Mouse (Mus musculus): Measurements from ENCODE around the gene Sfn.

Sfn gene

DNA sequence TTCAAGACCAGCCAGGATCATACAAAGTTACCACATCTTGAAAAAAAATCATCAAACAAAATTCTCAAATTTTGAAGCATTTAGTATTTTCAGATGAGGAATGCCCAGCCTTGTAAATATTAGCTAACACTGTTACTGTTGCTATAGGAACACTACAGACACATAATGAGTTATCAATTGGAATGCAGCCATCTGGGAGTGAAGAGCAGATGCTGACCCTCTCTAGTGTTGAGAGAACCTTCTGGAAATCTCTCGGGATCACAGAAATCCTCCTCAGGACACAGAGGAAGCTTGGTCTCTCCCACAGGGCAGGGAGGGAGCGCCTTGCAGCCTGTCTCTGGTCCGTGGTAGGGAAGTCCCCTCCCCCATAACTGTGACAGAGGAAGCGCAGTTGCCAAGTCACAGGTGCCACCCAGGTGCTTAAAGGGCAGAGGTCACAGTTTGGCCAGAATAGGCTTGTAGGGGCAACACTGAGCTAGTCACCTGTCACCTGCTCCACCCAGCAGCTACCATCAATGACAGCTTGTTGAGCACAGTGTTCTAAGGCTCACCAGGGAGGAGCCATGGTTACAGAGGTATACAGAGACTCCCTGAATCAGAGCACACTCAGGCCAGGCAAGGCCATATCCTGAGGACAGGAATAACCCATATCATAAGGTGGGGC lies 17.6 kb upstream of the Sfn start:
- no peak for DNase-seq

DNA sequence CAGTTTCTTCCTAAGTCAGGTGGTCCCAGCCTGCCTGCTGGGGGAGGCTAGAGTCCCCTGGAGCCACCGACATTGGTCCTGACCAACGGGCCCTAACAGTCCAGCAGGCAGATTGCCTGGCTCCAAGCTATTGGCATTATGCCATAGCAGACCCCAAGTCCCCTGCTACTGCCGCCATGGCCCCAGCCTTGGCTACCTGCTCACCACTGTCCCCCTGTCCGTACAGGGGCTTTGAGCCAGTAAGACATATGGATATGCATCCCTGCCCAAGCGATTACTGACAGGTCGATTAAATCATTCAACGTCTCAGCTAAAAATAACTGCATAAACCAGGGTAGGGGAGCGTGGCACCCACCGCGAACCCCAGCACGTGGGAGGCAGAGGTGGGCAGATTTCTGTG lies 16.0 kb upstream of the Sfn start:
- no peak for DNase-seq

DNA sequence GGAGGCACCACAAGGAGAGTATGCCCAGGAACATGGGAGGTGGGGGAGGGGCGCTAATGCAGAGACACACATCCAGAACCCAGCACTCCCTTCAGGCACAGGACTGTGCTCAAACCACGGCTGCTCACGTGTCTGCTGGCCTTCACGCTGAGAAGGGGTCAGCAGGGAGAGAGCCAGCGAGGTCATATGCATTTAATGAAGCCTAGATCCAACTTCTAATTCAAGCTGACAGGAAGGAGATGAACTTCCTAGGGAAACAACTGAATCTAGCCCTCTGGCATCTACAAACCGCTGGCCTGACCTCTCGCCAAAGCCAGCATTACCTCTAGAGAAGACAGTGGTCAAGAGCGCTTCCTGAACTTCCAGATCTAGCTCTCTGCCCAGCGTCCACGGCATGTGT lies 13.4 kb upstream of the Sfn start:
- no peak for DNase-seq

DNA sequence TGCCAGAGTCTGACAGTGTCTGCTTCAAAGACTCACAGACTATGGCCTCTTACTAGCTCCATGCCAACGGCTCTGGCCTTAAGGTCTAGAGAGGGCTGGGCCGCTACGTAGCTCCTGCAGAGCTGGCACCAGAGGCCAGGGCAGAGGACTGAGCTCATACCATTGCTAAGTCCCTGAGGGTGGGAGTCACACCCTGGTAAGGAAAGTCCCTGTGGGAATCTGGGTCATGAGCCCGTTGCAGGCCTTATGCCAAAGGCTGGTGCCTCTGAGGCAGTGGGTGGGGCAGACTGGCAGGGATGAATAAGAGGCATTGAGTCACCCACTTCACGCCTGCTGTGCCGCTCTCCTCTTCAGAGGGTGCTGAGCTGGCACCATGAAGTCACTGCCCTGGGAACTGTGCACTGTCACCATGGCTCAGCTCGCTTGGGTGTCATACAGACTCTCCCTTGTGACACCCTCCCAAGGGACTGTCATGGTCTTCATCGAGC lies 12.3 kb upstream of the Sfn start:
- no peak for DNase-seq

DNA sequence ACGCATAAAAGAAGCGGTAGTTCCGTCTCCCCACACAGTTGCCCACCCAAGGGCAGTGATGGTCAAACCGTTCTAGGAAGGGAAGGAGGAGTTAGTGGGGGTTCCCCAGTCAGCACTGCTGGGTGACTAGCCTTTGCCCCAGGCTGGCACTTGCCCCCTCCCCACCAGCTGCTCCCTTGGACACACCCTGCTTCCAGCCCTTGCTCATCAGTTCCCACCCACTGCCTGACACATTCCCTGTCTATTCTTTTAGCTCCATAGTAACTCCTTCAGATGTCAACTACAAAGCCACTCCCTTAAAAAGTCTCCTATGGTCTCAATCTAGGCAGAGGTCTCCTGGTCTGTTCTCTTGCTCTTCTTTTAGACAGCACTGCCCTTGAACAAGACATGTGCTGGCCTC lies 11.9 kb upstream of the Sfn start:
- no peak for DNase-seq

DNA sequence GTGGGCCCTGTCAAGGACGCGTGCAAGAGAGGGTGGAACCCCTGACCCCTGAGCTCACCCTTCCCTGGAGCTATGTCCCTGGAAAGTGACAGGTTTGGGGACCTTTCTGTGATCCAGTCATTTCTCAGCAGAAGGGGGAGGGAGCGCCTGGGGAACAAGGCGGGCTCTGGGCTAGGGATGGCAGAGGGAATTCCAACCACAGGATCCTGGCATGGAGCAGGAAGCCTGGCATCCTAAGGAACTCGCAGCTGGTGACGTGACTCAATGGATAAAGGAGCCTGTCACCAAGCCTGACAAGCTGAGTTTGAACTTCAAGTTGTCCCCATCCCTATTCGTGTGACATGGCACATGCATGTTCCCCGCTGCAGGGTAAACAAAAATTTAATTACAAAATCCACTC lies 11.1 kb upstream of the Sfn start:
- no peak for DNase-seq

DNA sequence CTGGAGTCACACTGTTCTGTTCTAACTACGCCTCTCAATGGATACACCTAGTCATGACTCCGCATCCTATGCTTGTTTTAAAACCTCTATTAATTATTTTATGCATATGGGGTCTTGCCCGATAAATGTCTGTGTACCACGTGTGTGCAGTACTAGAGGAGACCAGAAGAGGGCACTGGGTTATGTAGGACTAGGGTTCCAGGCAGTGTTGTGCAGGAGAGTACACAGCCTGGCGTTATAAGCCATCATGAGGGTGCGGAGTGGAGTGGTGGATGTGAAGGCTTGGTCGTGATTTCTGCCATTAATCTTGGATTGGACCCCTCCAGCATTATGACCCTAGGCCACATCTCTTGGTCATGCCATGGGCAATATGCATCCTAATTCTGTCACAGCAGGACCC lies 10.4 kb upstream of the Sfn start:
- DNase-seq, result no peak

DNA sequence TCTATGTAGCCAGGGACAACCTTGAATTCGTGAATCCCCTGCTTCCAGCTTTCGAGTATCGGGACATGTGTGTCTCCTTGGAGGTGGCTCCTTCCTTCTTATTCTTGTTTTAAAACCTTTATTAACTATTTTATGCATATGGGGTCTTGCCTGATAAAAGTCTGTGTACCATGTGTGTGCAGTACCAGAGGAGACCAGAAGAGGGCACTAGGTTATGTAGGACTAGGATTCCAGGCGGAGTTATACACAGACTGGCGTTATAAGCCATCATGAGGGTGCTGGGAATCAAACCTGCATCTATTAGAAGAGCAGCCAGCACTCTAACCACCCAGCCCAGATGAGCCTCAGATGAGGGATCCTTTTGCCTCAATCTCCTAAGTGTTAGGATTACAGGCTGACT lies 9.8 kb upstream of the Sfn start:
- DNase-seq, result no peak

DNA sequence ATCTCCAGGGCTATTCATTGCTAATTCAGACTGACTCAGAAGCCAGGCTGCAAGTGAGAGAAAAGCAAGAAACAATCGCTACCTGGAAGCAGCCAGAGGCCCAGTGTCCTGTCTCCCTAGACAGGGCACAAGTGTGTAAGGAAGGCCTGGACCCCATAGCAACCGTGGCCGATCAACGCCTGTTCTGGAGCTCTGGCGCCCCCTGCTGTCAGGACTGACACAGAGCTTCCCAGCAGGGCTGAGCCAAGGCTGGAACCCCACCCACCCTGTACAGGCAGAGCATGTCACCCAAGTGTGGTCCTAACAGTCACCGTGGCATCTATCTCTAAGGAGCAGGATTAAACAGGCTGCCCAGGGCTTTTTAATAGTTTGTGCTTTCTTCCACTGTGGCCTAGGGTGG lies 7.8 kb upstream of the Sfn start:
- peak; percentile 70 for DNase-seq

DNA sequence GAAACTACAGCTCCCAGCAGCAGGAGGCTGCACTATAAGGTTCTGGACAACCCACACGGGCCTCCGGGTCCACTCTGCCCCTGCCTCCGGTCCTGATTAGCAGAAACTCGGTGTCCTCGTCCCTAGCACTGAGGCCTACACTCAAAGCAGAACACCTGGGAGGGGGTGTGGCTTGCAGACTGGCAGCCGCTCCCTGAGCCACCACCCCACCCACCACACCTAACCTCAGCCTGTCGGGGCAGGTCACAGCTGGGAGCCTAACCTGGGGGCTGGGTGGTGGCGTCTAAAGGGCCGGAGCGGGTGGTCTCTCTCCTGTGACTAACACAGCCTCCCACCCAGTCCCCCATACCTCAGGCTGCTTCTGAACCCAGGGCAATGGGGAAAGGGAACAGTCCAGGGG lies 5.3 kb upstream of the Sfn start:
- DNase-seq, result no peak

DNA sequence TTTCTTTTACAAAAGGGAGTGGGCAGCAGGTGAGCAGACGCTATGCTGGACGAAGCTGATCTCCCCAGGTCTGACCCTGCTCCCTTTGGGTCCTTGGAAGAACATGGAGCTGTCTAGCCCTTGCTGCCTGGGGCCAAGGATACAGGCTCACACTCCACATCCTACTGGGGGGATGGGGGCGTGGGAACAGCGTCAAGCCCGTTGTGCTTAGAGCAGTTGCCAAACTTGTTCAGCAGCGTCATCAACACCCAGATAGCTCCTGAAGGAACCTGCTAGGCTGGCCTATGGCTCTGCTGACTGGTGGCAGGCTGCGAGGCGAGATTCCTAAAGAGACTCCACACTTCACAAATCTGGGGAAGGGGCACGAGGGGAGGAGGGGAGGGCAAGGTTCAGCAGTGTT lies 3.4 kb upstream of the Sfn start:
- no peak for DNase-seq

DNA sequence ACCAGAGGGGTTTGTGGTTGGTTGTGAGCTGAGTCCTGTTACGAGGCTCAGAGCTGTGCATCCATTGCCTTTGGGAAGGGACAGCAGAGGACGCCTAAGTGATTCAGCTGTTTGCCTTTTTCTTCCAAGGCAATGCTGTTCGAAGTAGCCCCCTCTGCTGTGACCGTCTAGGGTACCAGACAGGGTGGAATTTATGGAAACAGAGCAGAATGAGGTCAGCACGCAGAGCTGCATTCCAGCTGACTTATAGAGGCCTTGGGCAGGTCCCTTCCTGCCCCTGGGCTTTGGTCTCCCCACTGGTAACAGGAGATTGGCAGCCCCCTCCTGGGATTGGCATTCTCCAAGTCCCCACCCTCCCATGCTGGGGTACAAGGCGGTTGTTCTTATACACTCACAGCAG lies 2.9 kb upstream of the Sfn start:
- no peak for DNase-seq

DNA sequence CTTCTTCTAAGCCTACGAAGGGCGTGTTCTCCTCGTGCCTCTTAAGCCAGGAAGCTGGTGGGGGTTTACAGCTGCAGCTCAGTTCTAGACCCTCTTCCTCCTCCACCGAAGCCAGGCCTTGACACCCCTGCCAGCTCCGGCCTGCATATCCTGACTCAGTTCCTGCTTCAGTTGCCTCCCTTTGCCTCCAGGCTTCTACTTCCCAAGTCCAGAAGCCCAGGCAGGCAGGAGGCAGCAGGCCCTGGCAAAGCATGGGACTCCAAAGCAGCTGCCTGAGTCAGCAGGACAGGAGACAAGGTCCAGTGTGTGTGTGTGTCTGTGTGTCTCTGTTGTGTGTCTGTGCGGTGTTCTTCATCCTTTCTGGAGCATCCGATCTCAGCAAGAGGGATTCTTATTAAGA lies 2.2 kb upstream of the Sfn start:
- DNase-seq, result no peak

DNA sequence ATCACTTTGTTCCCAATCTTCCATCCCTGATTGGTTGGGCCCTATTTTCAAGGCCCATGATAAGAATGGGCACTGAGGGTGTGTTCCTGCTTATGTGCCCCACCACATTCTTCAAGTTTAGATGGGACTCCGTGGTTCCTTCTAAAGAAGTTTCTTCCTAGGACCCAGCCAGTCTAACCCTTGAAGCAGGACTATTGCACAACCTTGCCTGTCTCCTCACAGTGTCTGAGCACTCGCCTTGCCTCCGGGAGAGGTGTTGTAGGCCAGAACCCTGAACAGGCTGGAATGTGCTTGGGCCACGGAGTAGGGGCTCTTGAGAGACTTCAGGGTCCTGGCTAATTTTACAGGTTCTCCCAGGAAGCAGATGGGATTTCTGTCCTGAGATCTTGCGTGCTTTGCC lies 1.1 kb upstream of the Sfn start:
- no peak for DNase-seq

DNA sequence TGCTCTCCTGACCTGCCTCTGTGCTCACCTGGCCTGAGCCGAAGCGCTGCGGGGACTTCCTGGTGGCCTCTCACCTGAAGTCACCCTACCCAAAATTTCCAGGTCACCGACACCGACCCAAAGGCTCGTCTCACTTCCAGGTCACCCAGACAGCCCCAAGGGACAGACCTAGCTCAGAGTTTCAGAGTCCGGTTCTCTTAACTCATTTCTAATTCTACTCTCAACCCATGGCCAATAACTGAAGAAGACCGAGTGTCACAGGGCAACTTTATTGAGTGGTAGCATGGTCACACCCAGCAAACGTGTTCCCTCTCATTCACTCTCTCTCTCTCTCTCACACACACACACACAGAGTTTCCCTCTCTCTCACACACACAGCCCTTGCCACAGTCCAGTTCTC lies 1.7 kb downstream of the Sfn start:
- no peak for DNase-seq

DNA sequence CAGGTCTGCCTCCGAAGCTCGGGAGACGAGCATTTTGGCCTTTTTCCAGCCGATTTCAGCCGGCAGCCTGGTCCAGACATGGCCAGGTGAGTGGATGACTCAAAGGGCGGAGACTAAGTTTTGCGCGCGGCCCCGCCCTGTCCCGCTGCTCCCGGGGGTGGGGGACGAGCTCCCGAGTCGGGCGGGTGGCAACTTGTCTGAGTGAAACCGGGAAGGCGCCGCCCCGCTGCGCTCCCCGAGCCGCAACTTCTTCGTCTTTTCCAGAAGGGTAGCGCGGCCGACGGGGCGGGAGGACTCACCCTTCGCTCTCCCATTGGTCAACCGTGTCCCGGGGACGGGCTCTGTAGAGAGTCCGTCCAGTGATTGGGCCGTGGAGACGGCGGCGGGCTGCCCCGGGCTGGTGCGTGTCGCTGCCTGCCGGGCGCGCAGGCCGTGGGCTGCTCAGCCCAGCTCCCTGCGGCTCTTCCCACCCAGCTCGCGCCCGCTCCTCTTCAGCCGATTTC lies 2.3 kb downstream of the Sfn start:
- DNase-seq, result peak; percentile 69

DNA sequence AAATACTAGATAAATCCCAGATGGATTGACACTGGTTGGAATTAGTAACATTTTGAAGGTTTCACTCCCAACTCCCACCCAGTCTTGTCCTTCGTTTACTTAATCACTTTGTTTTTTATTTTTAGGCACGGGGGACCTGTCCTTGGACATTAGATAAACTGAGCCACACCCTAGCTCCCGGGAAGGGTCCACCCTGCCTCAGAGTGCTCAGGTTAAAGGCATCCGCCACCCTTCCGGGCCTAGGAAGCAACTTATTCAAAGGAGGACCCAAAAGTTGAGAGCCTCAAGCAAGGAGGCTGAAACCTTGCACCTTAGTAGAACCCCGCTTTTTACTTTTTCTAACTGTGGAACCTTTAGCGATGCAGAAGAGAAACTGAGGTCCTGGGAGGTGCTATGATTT lies 2.9 kb downstream of the Sfn start:
- no peak for DNase-seq

DNA sequence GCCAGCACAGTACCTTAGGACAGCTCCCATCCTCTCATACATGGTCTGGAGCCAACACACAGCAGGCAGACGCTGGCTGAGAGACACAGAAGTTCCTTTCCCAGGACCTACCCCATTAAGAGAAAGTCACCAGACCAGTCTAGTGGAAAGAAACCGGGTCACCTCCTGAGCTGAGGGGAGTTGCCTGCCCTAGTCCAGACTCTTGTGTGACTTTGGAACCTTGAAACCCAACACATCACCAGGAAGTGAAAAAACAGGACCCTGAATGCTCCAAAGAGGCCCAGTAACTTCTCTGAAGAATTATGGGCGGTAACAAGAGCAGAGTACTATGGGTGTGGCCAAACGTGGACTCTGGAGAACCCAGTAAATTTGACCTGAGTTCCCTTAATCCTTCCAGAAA lies 3.4 kb downstream of the Sfn start:
- DNase-seq, result no peak

DNA sequence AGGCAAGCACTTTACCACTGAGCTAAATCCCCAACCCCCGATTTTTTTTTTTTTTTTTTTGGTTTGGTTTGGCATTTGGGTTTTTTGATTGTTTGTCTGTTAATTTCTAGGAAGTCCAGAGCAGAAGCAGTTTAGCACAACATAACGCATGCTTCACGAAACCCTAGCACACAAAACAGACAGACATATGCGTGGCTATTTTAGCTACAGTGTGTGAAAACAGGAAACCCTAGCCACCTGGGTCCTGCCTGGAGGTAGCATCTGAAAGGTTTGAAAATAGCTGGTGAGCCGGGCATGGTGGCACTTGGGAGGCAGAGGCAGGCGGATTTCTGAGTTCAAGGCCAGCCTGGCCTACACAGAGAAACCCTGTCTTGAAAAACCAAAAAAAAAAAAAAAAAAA lies 5.9 kb downstream of the Sfn start:
- no peak for DNase-seq

DNA sequence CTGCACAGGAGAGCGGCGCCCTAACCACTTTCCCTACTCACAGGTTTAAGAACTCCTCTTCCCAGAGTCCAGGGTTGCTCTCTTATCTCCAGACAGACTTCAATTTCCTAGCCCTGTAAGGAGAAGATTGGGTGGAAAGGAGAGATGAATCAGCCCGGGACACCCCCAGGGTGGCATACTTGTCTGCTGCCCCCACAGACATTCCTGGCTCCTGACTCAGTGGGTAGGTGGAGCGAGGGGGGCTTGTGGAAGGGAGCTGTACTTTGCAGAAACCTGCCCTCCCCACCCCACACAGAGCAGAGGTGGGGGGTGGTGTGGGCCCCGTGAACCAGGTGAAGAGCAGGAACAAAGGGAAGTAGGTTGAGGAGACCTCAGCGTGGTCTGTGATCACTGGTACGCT lies 6.4 kb downstream of the Sfn start:
- DNase-seq, result no peak

DNA sequence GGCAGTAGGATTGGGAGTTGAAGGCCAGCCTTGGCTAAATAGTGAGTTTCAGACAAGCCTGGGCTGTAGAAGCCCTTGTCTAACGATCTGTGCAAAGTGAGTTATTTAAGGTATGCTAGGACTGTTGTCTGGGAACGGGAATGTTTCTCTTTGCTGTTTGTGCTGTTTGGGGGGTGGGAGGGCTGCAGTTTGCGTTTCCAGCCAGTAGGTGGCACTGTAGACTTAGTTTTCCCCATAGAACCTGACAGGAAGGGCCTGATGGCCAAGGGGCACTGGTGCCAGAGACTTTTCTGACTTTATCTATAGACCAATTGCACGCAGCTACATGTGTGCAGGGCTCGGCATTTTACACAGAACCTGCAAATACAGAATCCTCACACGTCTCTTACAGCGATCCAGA lies 9.4 kb downstream of the Sfn start:
- DNase-seq, result peak; percentile 72

DNA sequence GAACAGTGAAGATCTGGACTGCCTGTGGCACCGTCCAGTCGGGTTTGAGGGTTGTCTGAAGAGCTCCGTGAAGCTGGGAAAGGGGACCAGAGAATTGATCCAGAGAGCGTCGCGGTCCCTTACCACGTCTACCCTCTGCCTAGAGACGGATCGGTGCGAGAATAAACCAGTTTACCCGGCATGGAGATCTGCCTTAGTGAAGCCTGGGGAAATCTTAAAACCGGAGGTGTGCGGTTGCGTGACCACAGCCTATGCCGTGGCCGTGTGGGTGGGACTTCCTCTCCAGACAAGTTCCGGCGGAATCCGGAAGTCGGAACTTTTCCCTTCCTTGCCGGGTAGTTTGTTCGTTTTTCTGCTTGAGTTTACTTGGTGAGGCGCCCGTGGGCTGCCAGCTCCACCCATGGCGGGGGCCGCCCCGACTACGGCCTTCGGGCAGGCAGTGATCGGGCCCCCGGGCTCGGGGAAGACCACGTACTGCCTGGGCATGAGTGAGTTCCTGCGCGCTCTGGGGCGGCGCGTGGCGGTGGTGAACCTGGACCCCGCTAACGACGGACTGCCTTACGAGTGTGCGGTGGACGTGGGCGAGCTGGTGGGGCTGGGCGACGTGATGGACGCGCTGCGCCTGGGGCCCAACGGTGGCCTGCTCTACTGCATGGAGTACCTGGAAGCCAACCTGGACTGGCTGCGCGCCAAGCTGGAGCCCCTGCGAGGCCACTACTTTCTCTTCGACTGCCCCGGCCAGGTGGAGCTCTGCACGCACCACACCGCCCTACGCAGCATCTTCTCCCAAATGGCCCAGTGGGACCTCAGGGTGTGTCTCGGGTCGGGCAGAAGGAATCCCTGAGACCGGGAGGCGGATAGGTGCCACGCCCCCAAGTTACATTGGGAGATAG lies 17.7 kb downstream of the Sfn start, which contains the start of gene Gpn2:
Gene Gpn2, plus strand, starts transcription at position 304 of the 893 bp plus-strand sequence.
- peak; percentile 63 for DNase-seq

DNA sequence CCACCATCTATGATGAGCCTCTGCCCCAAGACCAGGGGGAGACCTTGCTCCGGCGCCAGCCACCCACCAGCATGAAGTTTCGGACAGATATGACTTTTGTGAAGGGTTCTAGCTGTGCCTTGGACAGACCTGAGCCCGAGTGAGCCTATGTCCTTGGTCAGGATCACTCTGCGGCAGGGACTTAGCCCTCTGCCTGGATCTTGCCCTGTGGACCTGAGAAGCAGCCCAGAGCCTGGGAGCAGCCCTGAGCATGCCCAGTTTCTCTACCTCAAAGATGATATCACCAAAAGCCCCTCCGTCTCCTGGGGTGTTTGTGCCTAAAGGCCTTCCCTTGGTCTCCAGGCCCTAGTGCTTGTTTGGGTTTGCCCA lies 18.3 kb downstream of the Sfn start:
- DNase-seq, result no peak

DNA sequence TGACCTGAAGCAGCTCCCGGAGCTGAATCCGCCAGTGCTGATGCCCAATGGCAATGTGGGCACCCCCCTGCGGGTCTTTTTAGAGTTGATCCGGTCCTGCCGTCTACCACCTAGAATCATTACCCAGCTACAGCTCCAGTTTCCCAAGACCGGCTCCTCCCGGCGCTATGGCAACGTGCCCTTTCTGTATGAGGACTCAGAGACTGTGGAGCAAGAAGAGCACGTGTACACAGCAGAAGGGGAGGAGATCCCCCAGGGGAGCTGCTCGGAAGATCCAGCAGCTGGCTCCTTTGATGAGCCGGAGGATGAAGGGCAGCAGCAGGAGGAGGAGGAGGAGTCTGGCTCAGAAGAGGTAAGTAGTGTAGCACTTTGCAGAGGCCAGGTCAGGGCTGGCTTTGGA lies 24.0 kb downstream of the Sfn start:
- DNase-seq, result no peak

DNA sequence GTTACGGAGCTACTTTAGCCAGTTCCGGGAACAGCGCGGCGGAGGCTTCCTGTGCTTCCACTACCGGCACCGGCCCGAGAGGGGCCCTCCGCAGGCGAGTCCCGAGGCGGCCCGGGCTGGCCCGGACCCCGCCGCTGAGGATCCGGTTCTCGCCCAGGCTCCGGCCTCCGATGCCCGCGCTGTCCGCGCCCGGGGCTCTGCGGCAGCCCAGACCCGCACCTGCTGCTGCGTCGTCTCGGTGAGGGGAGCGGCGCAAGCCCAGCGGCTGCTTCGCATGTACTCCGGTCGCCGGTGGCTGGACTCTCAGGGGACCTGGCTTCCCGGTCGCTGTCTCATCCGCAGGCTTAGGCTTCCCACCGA lies 27.1 kb downstream of the Sfn start:
- DNase-seq, result no peak

Data from cerebellum, adult 8-10 months (tissue).